Mouse (Mus musculus): ENCODE measurements around the gene Rilp.

The Rilp gene

GRCm38 (mm10) chr11:75558101-75558500 is 48.2 kb downstream of the Rilp start:
- peak; percentile 48 for DNase-seq (ENCODE audit: low read depth)

- DNase-seq (ENCODE audit: low read depth) = no peak
Observed at GRCm38 (mm10) chr11:75559870-75560504, 50.1 kb downstream of the Rilp start.

- DNase-seq (ENCODE audit: low read depth) = peak; percentile 54
Observed at GRCm38 (mm10) chr11:75560530-75561409, 50.9 kb downstream of the Rilp start.

- DNase-seq (ENCODE audit: low read depth) = no peak
Observed at GRCm38 (mm10) chr11:75561410-75561791, 51.5 kb downstream of the Rilp start.

Data from naive thymus-derived CD4-positive, alpha-beta T cell, adult 2 months (primary cell).